Mouse (Mus musculus) neural tube, embryonic 15.5 days (tissue): Measurements from ENCODE around the gene C1ql1. TPM values are rescaled to one million over a fixed set of nuclear protein-coding genes. Genes with fewer than 3 reads are reported as not detected.
"Not testable (repeated sequence)": the region's sequence is repeated elsewhere in the genome, so short reads cannot be mapped to it uniquely, and the experiment has no call there.

Experiments
- ATAC-seq: fragments of 200-750 bp; cut with Nextera tagmentation; 2 replicates; pipeline ENCODE4 v1.8.0; 2017; ENCODE audit warnings: mild to moderate bottlenecking, moderate TSS enrichment, moderate library complexity; ENCODE audit not compliant: low FRiP score
- H3K27ac ChIP-seq: fragments of 300-500 bp; sonication (generic); replicated peaks from 2 replicates; pipeline ENCODE4 v1.5.1; 2015; ENCODE audit warnings: mild to moderate bottlenecking, inconsistent platforms
- H3K27me3 ChIP-seq: fragments of 300-500 bp; sonication (generic); replicated peaks from 2 replicates; pipeline ENCODE4 v1.6.1; 2015; ENCODE audit warnings: inconsistent platforms
- H3K36me3 ChIP-seq: fragments of 300-500 bp; sonication (generic); 2 replicates; pipeline ENCODE4 v1.6.1; 2015; ENCODE audit warnings: inconsistent platforms
- H3K4me1 ChIP-seq: fragments of 300-500 bp; sonication (generic); 2 replicates; pipeline ENCODE4 v1.6.1; 2015; ENCODE audit warnings: inconsistent platforms
- H3K4me2 ChIP-seq: fragments of 300-500 bp; sonication (generic); 2 replicates; pipeline ENCODE4 v1.6.1; 2015; ENCODE audit warnings: inconsistent platforms, mild to moderate bottlenecking, moderate library complexity
- H3K4me3 ChIP-seq: fragments of 300-500 bp; sonication (generic); replicated peaks from 2 replicates; pipeline ENCODE4 v1.5.1; 2015; ENCODE audit warnings: mild to moderate bottlenecking, inconsistent platforms
- H3K9ac ChIP-seq: fragments of 300-500 bp; sonication (generic); replicated peaks from 2 replicates; pipeline ENCODE4 v1.6.1; 2015; ENCODE audit warnings: mild to moderate bottlenecking, inconsistent platforms
- H3K9me3 ChIP-seq: fragments of 300-500 bp; sonication (generic); replicated peaks from 2 replicates; pipeline ENCODE4 v1.6.1; 2016; ENCODE audit warnings: inconsistent platforms
- WGBS: fragments of 180-500 bp; shearing (Covaris S2); methylation state at CpG from one replicate; pipeline ENCODE4 v1.1.7; 2015; ENCODE audit warnings: mixed read lengths; 5-methylcytosine and 5-hydroxymethylcytosine counted together
- polyA plus RNA-seq: library from polyadenylated mRNA; unstranded; fragments of >200 nt; fragmentation: Nextera tagmentation; extraction: Ambion mirVana; gene quantifications from 2 replicates; pipeline ENCODE4 v1.2.1, GENCODE M21; 2015

C1ql1 gene
- polyA plus RNA-seq, 1 experiment from 2014 or later: 4.4 TPM

DNA sequence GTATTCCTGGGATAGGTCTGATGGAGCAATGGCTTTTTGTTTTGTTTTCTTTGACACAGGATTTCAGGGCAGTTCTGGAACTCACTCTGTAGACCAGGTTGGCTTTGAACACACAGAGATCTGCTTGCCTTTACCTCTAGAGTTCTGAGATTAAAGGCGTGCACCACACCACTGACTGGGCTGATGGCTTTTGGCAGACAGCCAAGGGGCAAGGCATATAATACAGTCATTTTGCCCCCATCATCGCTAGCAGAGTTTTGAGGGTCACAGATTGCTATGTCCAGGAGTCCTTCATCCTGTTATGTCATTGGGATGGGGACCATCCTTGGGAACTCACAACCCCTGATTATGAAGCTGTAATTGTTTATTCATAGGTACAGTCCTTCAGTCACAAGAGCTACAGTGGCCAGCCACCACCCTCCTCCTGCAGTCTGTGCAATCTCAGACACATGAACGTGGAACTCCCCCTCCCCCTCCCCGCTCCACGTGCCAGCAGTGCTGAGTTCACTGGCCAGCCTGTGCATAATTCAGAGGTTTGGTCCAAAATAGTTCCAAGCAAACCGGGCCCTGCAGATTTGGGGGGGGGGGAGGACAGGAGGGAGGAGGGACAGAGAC lies 31.7 kb upstream of the C1ql1 start:
- ATAC-seq: no peak
- Histone ChIP-seq H3K4me1 (0 out of 2 replicates have a peak, but pooled peaks cover 3% of the 10 kb centered on the region), H3K9ac (no peak overlapping the region), H3K9me3 (no peaks in the 10 kb centered on the region), H3K4me3 (no peak overlapping the region), H3K4me2 (no peak overlapping the region), H3K27me3 (0 out of 2 replicates have a peak, but pooled peaks cover 6% of the 10 kb centered on the region), H3K36me3 (no peaks in the 10 kb centered on the region), H3K27ac (no peak overlapping the region)
- WGBS: 47% methylated on average over 6 of the region's 6 CpGs

DNA sequence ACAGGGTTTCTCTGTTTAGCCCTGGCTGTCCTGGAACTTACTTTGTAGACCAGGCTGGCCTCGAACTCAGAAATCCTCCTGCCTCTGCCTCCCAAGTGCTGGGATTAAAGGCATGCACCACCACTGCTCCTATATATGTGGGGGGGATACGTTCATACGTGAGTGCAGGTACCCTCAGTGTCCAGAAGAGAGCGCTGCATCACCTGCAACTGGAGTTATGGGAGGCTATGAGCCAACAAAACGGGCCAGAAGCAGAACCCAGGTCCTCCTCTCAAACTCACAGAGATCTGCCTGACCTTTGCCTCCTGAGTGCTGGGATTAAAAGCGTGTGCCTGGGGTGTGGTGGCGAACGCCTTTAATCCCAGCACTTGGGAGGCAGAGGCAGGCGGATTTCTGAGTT lies 29.5 kb upstream of the C1ql1 start:
- not testable (repeated sequence) for H3K4me1 ChIP-seq, H3K9me3 ChIP-seq, H3K4me3 ChIP-seq, H3K36me3 ChIP-seq, H3K27ac ChIP-seq, H3K4me2 ChIP-seq, H3K9ac ChIP-seq, ATAC-seq
- peaks cover 14% of the 10 kb centered on the region for H3K27me3 ChIP-seq
- WGBS: 85% methylated on average over 9 of the region's 9 CpGs

DNA sequence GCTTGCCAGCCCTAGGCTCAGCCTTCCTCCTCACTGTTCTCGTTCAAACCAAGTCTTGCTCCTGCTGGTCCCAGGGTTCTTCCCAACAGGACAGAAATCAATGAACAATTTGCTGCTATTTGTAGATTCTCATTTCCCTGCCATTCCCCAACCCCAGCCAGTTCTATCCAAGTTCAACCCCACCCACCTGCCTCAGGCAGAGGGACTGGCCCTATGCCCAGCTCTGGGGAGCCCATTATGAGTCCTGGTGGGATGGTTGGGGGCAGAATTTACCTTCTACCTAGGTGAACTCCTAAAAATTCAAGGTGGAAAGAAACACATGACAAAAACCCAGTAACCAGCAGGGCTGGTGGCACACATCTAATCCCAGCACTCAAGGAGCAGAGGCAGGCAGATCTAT lies 25.8 kb upstream of the C1ql1 start:
- Histone ChIP-seq H3K27ac (no peak overlapping the region), H3K4me3 (no peak overlapping the region), H3K36me3 (no peaks in the 10 kb centered on the region), H3K27me3 (peaks cover 27% of the 10 kb centered on the region), H3K4me2 (no peak overlapping the region), H3K9ac (no peak overlapping the region), H3K4me1 (peaks cover 7% of the 10 kb centered on the region; the same call in 1 of the 2 replicates), H3K9me3 (no peaks in the 10 kb centered on the region)
- WGBS: 33% methylated on average over 1 of the region's 1 CpGs
- no peak for ATAC-seq

DNA sequence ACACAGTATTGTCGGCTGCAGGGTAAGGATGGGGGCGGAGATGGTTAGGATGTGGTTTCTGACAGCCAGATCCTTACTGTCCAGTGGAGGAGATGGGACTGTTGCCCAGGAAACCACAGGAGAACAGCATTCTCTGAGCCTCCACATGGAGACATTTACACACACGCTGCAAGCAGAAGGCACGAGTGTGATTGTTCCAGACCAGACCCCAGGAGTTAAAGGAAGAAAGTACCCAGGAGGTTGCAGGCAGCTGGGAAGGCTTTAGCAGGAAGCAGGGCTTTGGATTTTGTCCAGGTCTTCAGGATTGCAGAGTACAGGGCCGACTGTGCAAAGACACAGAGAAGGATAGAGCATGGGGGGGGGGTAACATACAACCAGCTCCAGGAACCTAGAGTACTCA lies 25.1 kb upstream of the C1ql1 start:
- no peak overlapping the region for H3K4me3 ChIP-seq
- H3K9ac ChIP-seq: no peak overlapping the region
- no peaks in the 10 kb centered on the region for H3K36me3 ChIP-seq
- H3K27me3 ChIP-seq: peaks cover 27% of the 10 kb centered on the region
- peaks cover 7% of the 10 kb centered on the region; the same call in 1 of the 2 replicates for H3K4me1 ChIP-seq
- no peak for ATAC-seq
- H3K9me3 ChIP-seq: no peaks in the 10 kb centered on the region
- WGBS: 40% methylated on average over 5 of the region's 5 CpGs
- H3K27ac ChIP-seq: no peak overlapping the region
- H3K4me2 ChIP-seq: no peak overlapping the region

DNA sequence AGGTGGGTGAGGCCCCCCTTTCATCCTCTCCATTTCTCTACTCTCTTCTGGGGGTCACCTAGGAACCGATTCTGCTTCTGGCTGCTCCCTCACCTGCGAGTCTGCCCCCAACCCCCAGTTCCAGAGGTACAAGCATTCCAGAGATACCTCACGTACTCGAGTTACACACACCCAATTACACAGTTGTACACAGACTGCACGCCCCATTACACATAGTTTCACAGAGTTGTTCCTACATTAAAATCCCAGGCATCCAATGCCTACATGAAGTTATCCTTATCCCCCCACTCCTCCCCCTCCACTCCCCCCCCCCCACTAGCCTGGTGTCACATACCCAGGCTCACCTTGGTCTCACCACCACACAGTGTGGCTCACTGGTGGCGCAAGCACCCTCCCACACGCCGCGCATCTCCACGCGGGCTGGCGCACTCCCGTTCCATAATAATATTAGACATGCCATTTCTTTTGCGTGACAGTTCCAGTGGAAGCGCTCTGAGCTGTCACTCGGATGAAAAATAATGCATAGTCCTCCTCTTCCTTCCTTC lies 18.1 kb upstream of the C1ql1 start:
- H3K36me3 ChIP-seq: no peaks in the 10 kb centered on the region
- peaks cover 24% of the 10 kb centered on the region for H3K4me1 ChIP-seq
- peaks cover 10% of the 10 kb centered on the region; the same call in 1 of the 2 replicates for H3K27me3 ChIP-seq
- no peak for ATAC-seq
- H3K27ac ChIP-seq: no peak overlapping the region
- H3K9ac ChIP-seq: no peak overlapping the region
- no peak overlapping the region for H3K4me2 ChIP-seq
- WGBS: 71% methylated on average over 16 of the region's 16 CpGs
- no peaks in the 10 kb centered on the region for H3K9me3 ChIP-seq
- H3K4me3 ChIP-seq: no peak overlapping the region

DNA sequence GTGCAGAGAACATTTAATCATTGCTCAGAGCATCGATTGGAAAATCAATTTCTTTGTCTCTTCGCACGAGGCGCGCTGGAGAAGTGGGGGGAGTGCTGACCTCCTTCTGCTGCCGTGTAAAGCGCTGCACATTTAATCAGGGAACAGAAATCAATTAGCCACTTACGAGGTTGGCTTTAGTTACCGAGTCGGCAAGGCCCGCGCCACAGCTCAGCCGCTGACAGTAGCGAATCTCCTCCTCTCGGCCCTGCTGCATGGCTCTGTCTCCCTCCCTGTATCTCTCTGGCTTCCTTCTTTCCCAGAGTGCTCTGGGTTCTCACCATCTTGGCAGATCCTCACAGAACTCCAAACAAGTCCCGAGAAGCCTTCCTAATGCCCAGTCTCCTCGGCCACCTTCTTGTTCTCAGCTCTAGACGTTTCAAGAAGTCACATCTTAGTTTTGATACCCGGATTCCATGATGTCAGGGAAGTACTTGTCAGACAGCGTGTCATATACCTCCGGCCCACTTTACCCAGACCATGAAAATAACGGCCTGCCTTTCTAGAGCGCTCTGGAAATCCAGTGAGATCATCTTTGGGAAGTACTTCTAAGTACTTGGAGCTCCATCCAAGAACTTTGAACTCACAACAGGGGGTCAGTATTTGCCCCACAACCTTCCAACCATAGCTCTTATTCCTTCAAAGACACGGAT lies 17.5 kb upstream of the C1ql1 start:
- H3K4me3 ChIP-seq: peak overlapping the region; percentile 10; the same call in 1 of the 2 replicates
- H3K4me2 ChIP-seq: peak overlapping the region; percentile 47
- no peaks in the 10 kb centered on the region for H3K36me3 ChIP-seq
- H3K27ac ChIP-seq: peak overlapping the region; percentile 71
- H3K27me3 ChIP-seq: peaks cover 10% of the 10 kb centered on the region; the same call in 1 of the 2 replicates
- H3K9me3 ChIP-seq: no peaks in the 10 kb centered on the region
- H3K9ac ChIP-seq: 0 out of 2 replicates have a peak overlapping the region, but pooled peaks have one; percentile 26
- peaks cover 24% of the 10 kb centered on the region for H3K4me1 ChIP-seq
- peak; percentile 62 for ATAC-seq
- 16% methylated on average over 24 of the region's 24 CpGs for WGBS

DNA sequence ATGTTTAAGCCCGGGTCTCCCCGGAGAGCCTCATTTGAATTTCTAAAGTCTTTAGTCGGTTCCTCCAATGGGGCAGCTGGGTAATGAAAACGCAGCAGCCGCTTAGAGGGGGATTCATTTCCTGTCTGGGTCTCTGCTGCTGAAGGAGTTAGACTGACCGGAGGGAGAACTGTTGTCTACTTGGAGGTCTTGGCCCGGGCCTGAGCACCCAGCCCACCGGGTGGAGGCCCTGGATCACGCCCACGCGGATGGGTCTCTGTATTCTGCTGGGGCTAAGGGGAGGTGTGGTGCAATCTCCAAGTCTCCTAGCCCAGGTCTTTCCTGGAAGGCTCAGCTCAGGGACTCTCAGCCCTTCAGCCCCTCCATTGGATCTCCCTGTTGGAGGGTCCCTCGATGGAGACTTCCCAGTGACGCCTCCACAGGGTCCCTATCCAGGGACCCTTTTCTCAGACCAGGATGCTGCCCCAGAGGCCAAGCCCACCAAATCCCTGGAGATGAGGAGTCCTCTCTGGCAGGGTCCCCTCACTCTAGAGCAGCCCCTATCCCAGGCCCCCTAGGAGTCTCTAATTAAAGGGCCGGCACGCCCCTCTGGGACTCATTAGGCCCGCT lies 16.9 kb upstream of the C1ql1 start:
- WGBS: 1% methylated on average over 16 of the region's 16 CpGs
- Histone ChIP-seq H3K36me3 (no peaks in the 10 kb centered on the region), H3K9ac (0 out of 2 replicates have a peak overlapping the region, but pooled peaks have one; percentile 26), H3K4me3 (peak overlapping the region; percentile 10; the same call in 1 of the 2 replicates), H3K27me3 (peaks cover 10% of the 10 kb centered on the region; the same call in 1 of the 2 replicates), H3K27ac (peak overlapping the region; percentile 71), H3K4me1 (peaks cover 24% of the 10 kb centered on the region), H3K9me3 (no peaks in the 10 kb centered on the region), H3K4me2 (peak overlapping the region; percentile 47)
- ATAC-seq: peak; percentile 46; the same call in 1 of the 2 replicates

DNA sequence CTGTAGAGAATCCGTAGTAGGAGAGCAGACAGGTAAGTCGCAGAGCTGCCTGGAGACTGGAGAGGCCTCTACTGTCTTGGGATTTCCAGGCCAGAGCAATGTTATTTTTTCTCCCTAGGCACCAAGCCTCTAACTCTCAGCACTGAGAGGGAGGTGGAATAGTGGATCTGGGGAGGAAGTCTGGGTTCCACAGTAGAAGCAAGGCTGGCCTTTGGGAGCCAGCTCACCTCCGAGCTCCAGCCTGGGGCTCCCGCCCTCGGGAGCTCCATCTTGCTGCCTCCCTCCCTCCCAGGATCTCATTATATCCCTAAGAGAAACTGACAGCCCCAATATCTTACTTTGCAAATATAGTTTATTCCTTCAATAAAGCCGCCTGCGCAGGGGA lies 16.4 kb upstream of the C1ql1 start:
- Histone ChIP-seq H3K27ac (peak overlapping the region; percentile 71), H3K36me3 (no peaks in the 10 kb centered on the region), H3K9me3 (no peaks in the 10 kb centered on the region), H3K4me1 (peaks cover 25% of the 10 kb centered on the region), H3K27me3 (peaks cover 5% of the 10 kb centered on the region; the same call in 1 of the 2 replicates), H3K9ac (no peak overlapping the region), H3K4me2 (peak overlapping the region; percentile 47), H3K4me3 (0 out of 2 replicates have a peak overlapping the region, but pooled peaks have one; percentile 10)
- 20% methylated on average over 7 of the region's 7 CpGs for WGBS
- ATAC-seq: no peak

DNA sequence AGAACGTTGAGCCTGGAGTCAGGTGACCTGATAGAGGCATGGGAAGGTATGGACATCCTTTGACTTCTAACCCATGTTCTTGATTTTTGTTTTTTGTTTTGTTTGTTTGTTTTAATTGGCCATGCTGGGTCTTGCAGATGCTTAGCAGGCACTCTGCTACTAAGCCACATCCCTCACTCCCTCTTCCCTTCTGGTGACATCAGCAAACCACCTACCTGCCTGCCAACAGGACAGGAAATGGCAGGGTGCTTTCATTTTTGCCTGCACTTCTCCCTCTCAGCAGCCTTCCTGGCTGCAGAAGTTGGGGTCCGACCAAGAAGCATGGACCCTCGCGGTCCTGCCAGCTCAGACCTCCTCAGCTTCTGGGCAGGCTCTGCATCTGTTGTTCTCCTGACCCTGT lies 14.6 kb upstream of the C1ql1 start:
- peaks cover 9% of the 10 kb centered on the region for H3K27me3 ChIP-seq
- H3K9ac ChIP-seq: no peak overlapping the region
- no peak overlapping the region for H3K4me3 ChIP-seq
- ATAC-seq: no peak
- WGBS: 96% methylated on average over 4 of the region's 4 CpGs
- H3K36me3 ChIP-seq: no peaks in the 10 kb centered on the region
- H3K9me3 ChIP-seq: no peaks in the 10 kb centered on the region
- H3K27ac ChIP-seq: no peak overlapping the region
- no peak overlapping the region for H3K4me2 ChIP-seq
- H3K4me1 ChIP-seq: peaks cover 35% of the 10 kb centered on the region

DNA sequence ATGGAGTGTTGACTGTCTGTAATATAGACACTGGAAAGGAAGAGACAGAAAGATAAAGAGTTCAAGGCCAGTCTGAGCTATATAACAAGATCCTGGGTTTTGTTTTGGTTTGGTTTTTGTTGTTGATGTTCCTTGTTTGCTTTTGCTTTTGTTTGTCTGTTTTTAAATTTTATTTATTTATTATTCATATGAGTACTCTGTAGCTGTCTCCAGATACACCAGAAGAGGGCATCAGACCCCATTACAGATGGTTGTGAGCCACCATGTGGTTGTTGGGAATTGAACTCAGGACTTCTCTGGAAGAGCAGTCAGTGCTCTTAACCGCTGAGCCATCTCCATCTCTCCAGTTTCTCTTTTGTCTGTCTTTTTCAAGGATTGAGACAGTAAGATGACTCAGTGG lies 12.4 kb upstream of the C1ql1 start:
- Histone ChIP-seq H3K9me3 (no peaks in the 10 kb centered on the region), H3K4me3 (no peak overlapping the region), H3K4me1 (peaks cover 24% of the 10 kb centered on the region), H3K27ac (no peak overlapping the region), H3K36me3 (no peaks in the 10 kb centered on the region), H3K27me3 (peaks cover 17% of the 10 kb centered on the region), H3K4me2 (no peak overlapping the region), H3K9ac (no peak overlapping the region)
- WGBS: 77% methylated on average over 1 of the region's 1 CpGs
- no peak for ATAC-seq

DNA sequence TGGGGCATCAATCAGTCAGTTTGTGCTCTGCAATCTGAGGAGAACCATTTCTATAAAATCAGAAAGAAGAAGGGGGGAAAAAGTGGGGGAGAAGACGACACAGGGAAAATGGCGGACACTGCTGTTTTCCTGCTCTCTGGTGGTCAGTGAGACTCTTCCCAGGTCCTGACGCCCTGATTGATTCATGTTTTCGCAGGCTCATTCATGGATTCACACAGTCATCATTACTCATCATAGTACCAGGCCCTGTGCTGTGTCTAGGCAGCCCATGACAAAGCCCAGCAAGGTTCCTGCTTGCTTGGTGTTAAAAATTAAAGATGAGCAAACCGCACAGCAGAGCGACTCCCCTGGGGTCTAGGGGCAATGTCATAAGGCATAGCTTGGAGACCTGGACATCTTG lies 11.9 kb upstream of the C1ql1 start:
- Histone ChIP-seq H3K27me3 (peaks cover 19% of the 10 kb centered on the region), H3K9ac (no peak overlapping the region), H3K36me3 (no peaks in the 10 kb centered on the region), H3K4me2 (no peak overlapping the region), H3K27ac (no peak overlapping the region), H3K4me1 (peaks cover 20% of the 10 kb centered on the region), H3K4me3 (no peak overlapping the region), H3K9me3 (no peaks in the 10 kb centered on the region)
- ATAC-seq: no peak
- 75% methylated on average over 6 of the region's 6 CpGs for WGBS
